Mouse (Mus musculus) cerebellum, postnatal 10 days (tissue): ENCODE measurements around the gene S1pr3.
A peak's percentile ranks its signal among the peaks of the same experiment; 100 is the strongest.

ENCODE experiments used
- DNase-seq, 2 experiments: peaks; one replicate each; pipeline ENCODE4 v3.0.0; 2021; ENCODE audit warnings: mixed read lengths in 2 of 2

Gene S1pr3

GRCm38 (mm10) chr13:51408519-51409001 lies at the start of gene S1pr3:
Gene S1pr3 (plus strand): TSS chr13:51408639.
- peak; percentile 32 to 51 for DNase-seq

GRCm38 (mm10) chr13:51360441-51360962 lies 47.9 kb upstream of the S1pr3 start:
- DNase-seq, result no peak

- DNase-seq, result no peak
Observed at GRCm38 (mm10) chr13:51363390-51363789, 45.0 kb upstream of the S1pr3 start.

GRCm38 (mm10) chr13:51363985-51364384 lies 44.5 kb upstream of the S1pr3 start:
- DNase-seq, result no peak

- no peak for DNase-seq
Observed at GRCm38 (mm10) chr13:51365191-51365590, 43.2 kb upstream of the S1pr3 start.

GRCm38 (mm10) chr13:51368346-51368745 lies 40.1 kb upstream of the S1pr3 start:
- DNase-seq, result no peak

- DNase-seq, result no peak
Observed at GRCm38 (mm10) chr13:51369354-51369753, 39.1 kb upstream of the S1pr3 start.

- no peak for DNase-seq
Observed at GRCm38 (mm10) chr13:51373086-51373485, 35.4 kb upstream of the S1pr3 start.

GRCm38 (mm10) chr13:51374026-51374807 lies 34.2 kb upstream of the S1pr3 start:
- DNase-seq, result no peak

GRCm38 (mm10) chr13:51378126-51378525 lies 30.3 kb upstream of the S1pr3 start:
- DNase-seq, result no peak

- no peak for DNase-seq
Observed at GRCm38 (mm10) chr13:51379596-51379995, 28.8 kb upstream of the S1pr3 start.

- no peak for DNase-seq
Observed at GRCm38 (mm10) chr13:51381498-51381897, 26.9 kb upstream of the S1pr3 start.

GRCm38 (mm10) chr13:51384899-51385298 lies 23.5 kb upstream of the S1pr3 start:
- no peak for DNase-seq

- DNase-seq, result no peak
Observed at GRCm38 (mm10) chr13:51387908-51388307, 20.5 kb upstream of the S1pr3 start.

- DNase-seq, result no peak
Observed at GRCm38 (mm10) chr13:51390398-51390797, 18.0 kb upstream of the S1pr3 start.

- no peak for DNase-seq
Observed at GRCm38 (mm10) chr13:51391359-51391916, 17.0 kb upstream of the S1pr3 start.

GRCm38 (mm10) chr13:51392256-51392655 lies 16.2 kb upstream of the S1pr3 start:
- no peak for DNase-seq

GRCm38 (mm10) chr13:51397861-51398260 lies 10.6 kb upstream of the S1pr3 start:
- DNase-seq, result no peak

- DNase-seq, result no peak
Observed at GRCm38 (mm10) chr13:51399562-51399961, 8.9 kb upstream of the S1pr3 start.

GRCm38 (mm10) chr13:51400186-51400719 lies 8.2 kb upstream of the S1pr3 start:
- peak; percentile 41 to 53 for DNase-seq

- DNase-seq, result peak; percentile 73 to 79
Observed at GRCm38 (mm10) chr13:51400736-51401501, 7.5 kb upstream of the S1pr3 start.

GRCm38 (mm10) chr13:51404566-51404965 lies 3.9 kb upstream of the S1pr3 start:
- no peak for DNase-seq

GRCm38 (mm10) chr13:51405731-51406320 lies 2.6 kb upstream of the S1pr3 start:
- DNase-seq, result no peak
